Mouse (Mus musculus): ENCODE measurements around the gene Rhbdf2. TPM values are rescaled to one million over a fixed set of nuclear protein-coding genes. Genes with fewer than 3 reads are reported as not detected.

The Rhbdf2 gene
- polyA plus RNA-seq, 1 experiment = 10.1 TPM

DNA sequence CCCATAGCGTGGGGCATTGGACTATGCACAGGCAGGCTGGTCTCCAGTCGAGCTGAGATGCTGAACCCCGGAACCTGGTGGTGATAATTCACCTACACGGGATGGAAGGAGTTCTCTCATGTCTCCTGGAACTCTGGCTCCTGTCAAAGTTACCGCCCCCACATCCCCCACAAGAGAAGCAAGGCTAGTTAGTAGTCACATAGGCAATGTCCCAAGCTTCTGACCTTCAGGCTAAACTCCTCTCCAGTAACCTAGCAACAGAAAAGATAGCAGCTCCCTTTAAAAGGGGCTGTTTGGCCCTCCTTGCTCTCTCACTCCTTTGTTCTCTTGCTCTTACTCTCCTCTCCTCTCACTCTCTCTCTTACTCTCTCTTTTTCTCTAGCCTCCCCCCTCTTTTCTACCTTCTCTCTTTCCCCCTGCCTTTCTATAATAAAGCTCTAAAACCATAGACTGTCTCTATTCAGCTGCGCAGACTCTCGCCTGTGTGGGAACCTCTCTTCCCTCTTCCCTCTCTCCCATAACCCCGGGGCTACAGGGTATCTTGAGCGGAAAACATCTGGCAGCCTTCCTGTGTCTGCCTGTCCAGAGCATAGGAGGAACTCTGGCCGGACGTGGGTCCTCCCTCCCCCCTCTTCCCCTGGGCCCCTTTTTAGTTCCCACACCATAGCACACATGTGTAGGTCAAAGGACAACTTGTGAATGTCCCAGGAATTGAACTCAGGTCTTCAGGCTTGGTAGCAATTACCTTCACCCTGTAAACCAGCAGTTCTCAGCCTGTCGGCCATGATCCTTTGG, 3.5 kb upstream of the Rhbdf2 start:
- TF ChIP-seq CTCF (IDR thresholded peaks at IDR 0.05; ENCODE audit: borderline replicate concordance, insufficient read depth, low read length) (no peak), POLR2A (IDR thresholded peaks at IDR 0.05; ENCODE audit: low read depth, low read length) (no peak)
- Histone ChIP-seq H3K4me3 (ENCODE audit: insufficient read depth, low read length) (no peak overlapping the region), H3K27ac (ENCODE audit: insufficient read depth, low read length) (no peak overlapping the region), H3K4me1 (ENCODE audit: control insufficient read depth, insufficient read depth, low read length) (no peaks in the 10 kb centered on the region)

DNA sequence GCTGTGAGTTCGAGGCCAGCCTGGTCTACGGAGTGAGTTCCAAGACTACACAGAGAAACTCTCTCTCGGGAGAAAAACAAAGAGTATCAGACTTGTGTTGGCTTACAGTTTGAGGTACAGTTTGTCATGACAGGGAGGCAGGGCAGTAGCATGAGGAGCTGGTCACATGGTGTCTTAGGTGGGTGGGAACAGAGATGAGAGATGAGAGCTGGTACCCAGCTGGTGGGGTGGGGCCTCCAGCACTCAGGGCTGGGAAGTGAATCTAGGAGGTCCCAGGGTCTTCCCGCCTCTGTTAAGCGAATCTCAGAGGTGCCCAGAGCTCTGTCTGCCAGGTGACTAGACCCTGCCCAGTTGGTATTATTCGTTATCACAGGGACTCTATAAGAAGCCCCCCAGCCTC, 2.7 kb upstream of the Rhbdf2 start:
- Histone ChIP-seq H3K27ac (ENCODE audit: insufficient read depth, low read length) (no peak overlapping the region), H3K4me1 (ENCODE audit: control insufficient read depth, insufficient read depth, low read length) (no peaks in the 10 kb centered on the region), H3K4me3 (ENCODE audit: insufficient read depth, low read length) (no peak overlapping the region)
- TF ChIP-seq POLR2A (IDR thresholded peaks at IDR 0.05; ENCODE audit: low read depth, low read length) (no peak), CTCF (IDR thresholded peaks at IDR 0.05; ENCODE audit: borderline replicate concordance, insufficient read depth, low read length) (no peak)

DNA sequence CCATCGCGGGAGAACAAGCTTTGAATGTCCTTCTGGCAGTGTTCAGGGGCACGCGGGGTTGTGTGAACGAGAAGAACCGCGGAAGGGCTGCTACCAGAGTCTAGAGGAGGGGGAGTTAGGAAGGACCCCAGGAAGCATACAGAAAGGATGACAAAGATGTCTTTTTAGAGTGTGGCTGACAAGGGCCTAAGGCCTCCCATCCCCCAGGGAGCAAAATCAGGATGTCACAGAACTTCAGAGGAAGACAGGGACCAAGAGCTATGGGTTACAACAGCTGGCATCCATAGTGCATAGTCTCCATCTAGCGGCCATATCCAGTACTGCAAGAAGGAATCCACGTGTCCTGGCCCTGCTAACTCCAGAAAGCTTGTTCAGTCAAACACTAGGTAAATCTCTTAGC, 1.9 kb upstream of the Rhbdf2 start:
- no peak overlapping the region for H3K4me3 ChIP-seq (ENCODE audit: insufficient read depth, low read length)
- H3K4me1 ChIP-seq (ENCODE audit: control insufficient read depth, insufficient read depth, low read length) = no peaks in the 10 kb centered on the region
- TF ChIP-seq POLR2A (IDR thresholded peaks at IDR 0.05; ENCODE audit: low read depth, low read length) (no peak), CTCF (IDR thresholded peaks at IDR 0.05; ENCODE audit: borderline replicate concordance, insufficient read depth, low read length) (peak; percentile 75; the same call in 1 of the 2 replicates)
- H3K27ac ChIP-seq (ENCODE audit: insufficient read depth, low read length) = no peak overlapping the region

DNA sequence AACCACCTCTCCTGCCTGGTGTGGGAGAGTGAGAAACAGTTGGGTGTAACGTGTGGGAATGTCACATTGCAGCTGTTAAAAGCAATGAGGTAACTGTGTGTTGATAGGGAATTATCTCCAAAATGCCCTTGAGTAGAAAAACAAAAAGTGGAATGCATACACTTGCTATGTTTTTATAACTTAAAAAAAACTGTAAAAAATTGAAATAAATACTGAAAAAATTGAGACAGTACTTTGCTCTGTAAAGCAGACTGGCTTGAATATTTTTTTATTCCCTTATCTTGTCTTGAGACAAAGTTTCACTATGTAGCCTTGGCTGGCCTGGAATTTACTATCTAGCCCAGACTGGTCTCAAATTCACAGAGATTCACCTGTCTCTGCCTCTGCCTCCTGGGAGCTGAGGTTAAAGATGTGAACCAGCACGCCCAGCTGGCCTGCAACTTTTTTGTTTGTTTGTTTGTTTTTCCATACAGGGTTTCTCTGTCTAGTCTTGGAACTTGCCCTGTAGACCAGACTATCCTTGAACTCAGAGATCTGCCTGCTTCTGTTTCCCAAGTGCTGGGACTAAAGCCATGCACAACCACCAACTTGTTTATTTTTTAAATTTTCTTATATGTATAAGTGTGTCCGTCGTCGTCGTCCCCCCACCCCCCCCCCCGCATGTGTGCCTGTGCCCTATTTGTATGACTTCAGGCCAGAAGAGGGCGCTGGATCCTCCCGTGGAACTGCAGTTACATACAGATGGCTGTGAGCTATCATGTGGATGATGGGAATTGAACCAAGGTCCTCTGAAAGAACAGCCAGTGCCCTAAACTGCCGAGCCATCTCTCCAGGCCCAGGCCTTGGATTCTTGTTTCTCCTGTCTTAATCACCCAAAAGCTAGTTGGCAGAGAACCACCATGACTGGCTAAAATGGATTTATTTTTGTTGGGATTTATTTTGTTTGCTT, 527 bp upstream of the Rhbdf2 start:
- Histone ChIP-seq H3K4me1 (ENCODE audit: control insufficient read depth, insufficient read depth, low read length) (no peaks in the 10 kb centered on the region), H3K27ac (ENCODE audit: insufficient read depth, low read length) (no peak overlapping the region)

DNA sequence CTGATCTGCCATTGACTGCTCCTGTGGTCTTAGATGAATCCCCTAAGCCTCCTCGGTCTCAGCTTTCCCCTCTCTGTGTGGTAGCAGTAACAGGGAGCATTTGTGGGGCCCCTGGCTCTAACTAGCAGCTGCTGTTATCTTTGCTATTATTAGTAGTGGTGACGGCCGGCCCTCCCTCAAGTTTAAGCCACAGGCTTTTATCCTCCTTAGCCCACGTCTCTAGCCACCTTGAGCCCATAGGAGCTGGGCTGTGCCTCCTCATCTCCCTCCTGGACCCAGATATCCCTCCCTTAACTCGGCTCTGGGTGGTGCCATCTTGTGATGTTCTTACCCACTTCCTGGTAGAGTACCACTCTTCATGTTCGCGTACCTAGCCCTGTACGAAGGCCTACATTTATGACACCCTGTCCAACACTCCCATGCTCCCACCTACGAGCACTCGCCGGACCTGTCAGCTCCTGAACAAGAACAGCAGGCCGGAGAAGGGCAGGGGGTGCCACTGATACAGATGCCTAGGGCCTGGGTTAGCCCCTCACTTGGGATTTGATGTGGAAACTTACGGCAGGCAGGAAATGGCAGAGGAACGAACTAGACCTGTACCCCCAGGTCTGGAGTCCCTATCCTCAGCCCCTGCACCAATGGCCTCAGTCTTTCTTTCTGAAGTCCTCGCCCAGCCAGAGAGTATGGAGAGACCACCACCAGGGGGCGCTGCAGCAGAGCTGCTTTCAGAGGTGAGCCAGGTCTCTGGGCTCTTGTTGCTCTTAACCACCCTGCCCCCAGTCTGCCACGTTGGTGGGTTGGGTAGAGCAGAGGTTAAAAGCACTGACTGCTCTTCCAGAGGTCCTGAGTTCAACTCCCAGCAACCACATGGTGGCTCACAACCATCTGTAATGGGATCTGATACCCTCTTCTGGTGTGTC, 1.5 kb downstream of the Rhbdf2 start:
- Histone ChIP-seq H3K4me3 (ENCODE audit: insufficient read depth, low read length) (no peak overlapping the region), H3K27ac (ENCODE audit: insufficient read depth, low read length) (no peak overlapping the region), H3K4me1 (ENCODE audit: control insufficient read depth, insufficient read depth, low read length) (0 out of 2 replicates have a peak, but pooled peaks cover 2% of the 10 kb centered on the region)
- TF ChIP-seq POLR2A (IDR thresholded peaks at IDR 0.05; ENCODE audit: low read depth, low read length) (no peak), CTCF (IDR thresholded peaks at IDR 0.05; ENCODE audit: borderline replicate concordance, insufficient read depth, low read length) (0 out of 2 replicates have a peak, but pooled peaks have one; percentile 15)

More for the DNA sequence above, 527 bp upstream of the Rhbdf2 start:
- TF ChIP-seq CTCF (IDR thresholded peaks at IDR 0.05; ENCODE audit: borderline replicate concordance, insufficient read depth, low read length) = no peak
- TF ChIP-seq POLR2A (IDR thresholded peaks at IDR 0.05; ENCODE audit: low read depth, low read length) = no peak
- H3K4me3 ChIP-seq (ENCODE audit: insufficient read depth, low read length) = no peak overlapping the region

DNA sequence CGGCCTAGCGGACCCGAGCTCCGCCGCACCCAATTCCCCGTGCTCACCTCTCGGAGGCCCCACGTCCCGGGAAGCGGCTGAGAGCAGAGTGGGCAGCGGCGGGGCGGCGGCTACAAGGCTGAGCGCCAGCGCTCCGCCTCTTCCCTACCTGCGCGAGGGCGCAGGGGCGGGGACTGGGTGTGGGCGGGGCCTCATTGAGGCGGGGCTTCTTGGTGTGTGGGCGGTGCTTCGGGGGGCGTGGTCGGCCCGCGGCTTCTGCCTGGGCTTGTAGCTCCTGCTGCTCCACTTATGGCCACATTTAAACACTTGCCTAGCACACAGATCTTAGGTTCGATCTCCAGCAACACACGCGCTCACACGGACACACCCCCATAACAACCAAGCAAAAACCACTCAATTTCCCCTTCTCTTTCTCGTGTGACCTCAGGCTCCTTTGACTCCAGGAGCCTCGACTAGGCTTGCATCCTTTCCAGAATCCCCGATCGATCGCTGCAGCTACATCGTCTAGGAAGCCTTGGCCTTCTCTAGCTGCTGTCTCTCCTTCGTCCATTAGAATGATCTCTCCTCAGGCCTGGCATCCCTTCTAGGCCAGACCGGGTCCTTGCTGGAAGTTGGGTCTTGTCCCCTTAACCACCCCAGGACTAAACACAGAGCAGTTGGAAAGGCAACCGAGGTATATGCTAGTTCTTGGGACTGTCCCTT, 2.5 kb downstream of the Rhbdf2 start:
- H3K4me3 ChIP-seq (ENCODE audit: insufficient read depth, low read length) = peak overlapping the region; percentile 57

DNA sequence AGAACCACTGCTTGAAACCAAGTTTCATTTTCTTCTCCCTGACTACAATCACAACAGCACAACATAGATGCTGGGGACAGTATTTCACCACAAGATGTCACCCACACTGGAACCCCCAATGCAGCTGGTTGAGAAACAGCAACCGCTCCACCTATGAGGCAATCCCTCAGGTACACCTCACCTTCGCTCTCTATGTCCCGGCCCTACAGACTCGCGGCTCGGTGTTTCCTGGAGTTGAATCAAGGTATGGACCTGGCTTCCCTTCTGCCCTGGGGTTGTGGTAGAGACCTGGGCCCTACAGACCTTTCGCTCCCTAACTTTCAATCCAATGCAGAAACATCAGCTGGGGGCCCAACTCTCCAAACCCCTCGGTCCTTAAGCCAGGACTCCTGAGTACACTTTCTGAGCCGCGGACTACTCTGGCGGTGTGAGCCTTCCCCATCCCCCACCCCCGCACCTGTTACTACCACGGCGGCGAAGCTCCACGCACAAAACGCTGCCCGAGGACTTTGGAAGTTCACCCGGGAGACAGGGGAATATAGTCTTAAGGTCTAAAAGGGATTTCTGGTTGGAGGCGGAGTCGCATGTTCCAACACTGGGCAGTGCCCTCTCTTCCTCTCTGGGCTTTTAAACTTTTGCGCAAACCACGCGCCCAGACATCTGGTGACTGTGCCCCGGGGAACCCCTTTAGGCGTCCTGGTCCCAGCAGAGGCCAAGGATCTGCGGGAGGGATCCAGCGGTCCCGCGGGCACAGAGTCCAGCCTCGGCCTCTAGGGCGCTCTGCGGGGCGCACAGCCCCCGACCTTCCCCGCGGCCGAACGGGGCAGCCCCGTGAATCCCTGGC, 3.3 kb downstream of the Rhbdf2 start:
- Histone ChIP-seq H3K4me1 (ENCODE audit: control insufficient read depth, insufficient read depth, low read length) (0 out of 2 replicates have a peak, but pooled peaks cover 2% of the 10 kb centered on the region), H3K4me3 (ENCODE audit: insufficient read depth, low read length) (peak overlapping the region; percentile 57)

More for the DNA sequence above, 2.5 kb downstream of the Rhbdf2 start:
- H3K27ac ChIP-seq (ENCODE audit: insufficient read depth, low read length) = peak overlapping the region; percentile 34
- TF ChIP-seq CTCF (IDR thresholded peaks at IDR 0.05; ENCODE audit: borderline replicate concordance, insufficient read depth, low read length) (no peak), POLR2A (IDR thresholded peaks at IDR 0.05; ENCODE audit: low read depth, low read length) (peak; percentile 82)
- 0 out of 2 replicates have a peak, but pooled peaks cover 2% of the 10 kb centered on the region for H3K4me1 ChIP-seq (ENCODE audit: control insufficient read depth, insufficient read depth, low read length)

DNA sequence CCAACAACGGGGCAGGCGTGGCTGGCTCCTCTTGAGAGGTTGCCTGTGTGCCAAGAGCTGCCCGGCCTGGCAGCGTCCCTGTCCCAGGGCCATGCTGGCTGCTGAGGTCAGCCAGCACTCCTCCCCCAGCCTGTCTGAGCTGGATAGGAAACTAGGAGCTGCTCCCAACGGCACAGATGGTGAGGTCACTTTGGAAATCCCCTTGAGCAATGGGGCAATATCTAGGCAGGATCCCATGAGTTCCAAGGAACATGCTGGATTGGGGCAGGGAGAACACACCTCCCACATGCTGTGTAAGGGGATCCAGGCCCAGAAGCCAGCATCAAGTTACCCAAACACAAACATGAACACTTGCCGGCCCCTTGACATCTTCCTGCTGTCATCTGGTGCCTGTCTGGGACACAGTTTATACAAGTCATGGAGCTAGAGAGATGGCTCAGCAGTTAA, 5.5 kb downstream of the Rhbdf2 start:
- Histone ChIP-seq H3K27ac (ENCODE audit: insufficient read depth, low read length) (no peak overlapping the region; the same call in 1 of the 2 replicates), H3K4me1 (ENCODE audit: control insufficient read depth, insufficient read depth, low read length) (peaks cover 6% of the 10 kb centered on the region; the same call in 1 of the 2 replicates), H3K4me3 (ENCODE audit: insufficient read depth, low read length) (no peak overlapping the region)
- no peak for TF ChIP-seq POLR2A (IDR thresholded peaks at IDR 0.05; ENCODE audit: low read depth, low read length)
- TF ChIP-seq CTCF (IDR thresholded peaks at IDR 0.05; ENCODE audit: borderline replicate concordance, insufficient read depth, low read length) = no peak

More for the DNA sequence above, 3.3 kb downstream of the Rhbdf2 start:
- TF ChIP-seq CTCF (IDR thresholded peaks at IDR 0.05; ENCODE audit: borderline replicate concordance, insufficient read depth, low read length) = no peak
- H3K27ac ChIP-seq (ENCODE audit: insufficient read depth, low read length) = no peak overlapping the region

All from embryonic fibroblast, embryonic 13.5 days (primary cell).